Mouse (Mus musculus) stomach, adult 2 months (tissue): ENCODE data around the gene Tuba8. TPM values are rescaled to one million over a fixed set of nuclear protein-coding genes. Genes with fewer than 3 reads are reported as not detected.

ENCODE experiments used
- polyA plus RNA-seq: library from polyadenylated mRNA; depleted of rRNA; stranded (reverse); fragments of >200 nt; gene quantifications from 2 replicates; pipeline ENCODE4 v1.2.3, GENCODE M21; 2012; rRNA removed

Tuba8 gene
- 4.1 and 4.2 TPM in 2 replicates for polyA plus RNA-seq

GRCm38 (mm10) chr6:121210149-121210925 is at the start of gene Tuba8:
Gene Tuba8, plus strand, starts transcription at chr6:121210696.

GRCm38 (mm10) chr6:121183414-121184173 is 26.9 kb upstream of the Tuba8 start, which contains the start of gene Pex26:
Gene Pex26, plus strand, starts transcription at chr6:121183667.

GRCm38 (mm10) chr6:121245127-121246036 is 34.9 kb downstream of the Tuba8 start, which contains the start of gene Usp18:
Gene Usp18, plus strand, starts transcription at chr6:121245906.

Other genes starting within 250 kb of the Tuba8 start
- gene Mical3, start 79.7 kb upstream of the Tuba8 start, polyA plus RNA-seq, result 8.5 and 8.9 TPM in 2 replicates
- gene Pex26, start 27.0 kb upstream of the Tuba8 start, polyA plus RNA-seq, result 10.3 and 10.7 TPM in 2 replicates
- gene Usp18, start 35.2 kb downstream of the Tuba8 start, polyA plus RNA-seq, result 2.6 and 2.7 TPM in 2 replicates
- gene Slc6a13, start 89.5 kb downstream of the Tuba8 start, polyA plus RNA-seq, result 0.18 and 0.21 TPM in 2 replicates
- gene Slc6a12, start 132.4 kb downstream of the Tuba8 start, polyA plus RNA-seq, result 0.18 and 0.27 TPM in 2 replicates